Mouse (Mus musculus) kidney, postnatal 36 days (tissue): ENCODE data around the gene Dmrta2.

Experiments
- DNase-seq, 2 experiments: peaks; one replicate each; pipeline ENCODE4 v3.0.0; 2021 to 2022; ENCODE audit warnings: mixed read lengths in 2 of 2

The Dmrta2 gene

GRCm38 (mm10) chr4:110021956-110022625 is 44.2 kb downstream of the Dmrta2 start:
- DNase-seq, result peak; percentile 56 to 90

GRCm38 (mm10) chr4:110028461-110029188 is 50.8 kb downstream of the Dmrta2 start:
- DNase-seq, result peak; percentile 25 to 55

- no peak for DNase-seq
Measured at GRCm38 (mm10) chr4:110029446-110029845, 51.6 kb downstream of the Dmrta2 start.
